Mouse (Mus musculus) ovary, postnatal 10 days (tissue): ENCODE measurements around the gene Tmem88b.
"Not testable (repeated sequence)": the region's sequence is repeated elsewhere in the genome, so short reads cannot be mapped to it uniquely, and the experiment has no call there.

Experiments used
- DNase-seq: peaks from one replicate; pipeline ENCODE4 v3.0.0; 2022; ENCODE audit warnings: low spot score

The Tmem88b gene

DNA sequence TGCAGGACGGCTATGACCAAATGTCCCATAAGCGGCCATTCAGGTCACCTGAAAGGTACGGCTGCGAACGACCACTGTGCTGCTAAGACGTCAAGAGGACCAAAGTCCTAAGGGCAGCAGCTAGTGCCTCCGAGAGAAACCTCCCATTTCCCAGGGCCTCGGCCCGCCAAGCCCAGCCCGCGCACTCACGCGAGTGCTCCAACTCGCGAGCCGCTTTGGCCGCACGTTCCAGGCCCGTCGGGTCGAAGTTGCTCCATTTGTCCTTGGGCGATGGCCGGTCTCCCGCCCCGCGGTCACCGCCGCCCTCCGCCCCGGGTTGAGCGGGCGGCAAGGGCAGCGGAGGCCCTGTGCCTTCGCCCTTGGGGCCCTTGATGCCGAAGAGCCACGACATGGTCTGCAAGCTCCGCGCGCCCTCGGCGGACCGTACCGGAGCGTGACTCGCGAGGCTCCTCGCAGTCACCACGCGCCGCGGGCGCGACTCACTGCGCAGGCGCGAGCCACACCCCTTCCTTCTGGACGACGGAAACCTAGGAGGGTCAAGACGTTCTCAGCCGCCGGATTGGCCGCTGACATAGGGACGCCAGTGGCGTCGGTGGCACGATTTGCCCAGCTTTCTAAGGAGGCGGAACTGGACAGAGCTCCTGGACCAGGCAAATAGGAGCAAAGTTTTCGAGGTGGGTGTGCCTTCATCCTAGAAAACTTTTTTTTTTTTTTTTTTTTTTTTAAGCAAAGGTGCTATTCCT, 24.9 kb downstream of the Tmem88b start, which contains the start of gene Atad3a:
Gene Atad3a, minus strand, starts transcription at position 481 of the 743 bp plus-strand sequence.
- peak; percentile 96 for DNase-seq

DNA sequence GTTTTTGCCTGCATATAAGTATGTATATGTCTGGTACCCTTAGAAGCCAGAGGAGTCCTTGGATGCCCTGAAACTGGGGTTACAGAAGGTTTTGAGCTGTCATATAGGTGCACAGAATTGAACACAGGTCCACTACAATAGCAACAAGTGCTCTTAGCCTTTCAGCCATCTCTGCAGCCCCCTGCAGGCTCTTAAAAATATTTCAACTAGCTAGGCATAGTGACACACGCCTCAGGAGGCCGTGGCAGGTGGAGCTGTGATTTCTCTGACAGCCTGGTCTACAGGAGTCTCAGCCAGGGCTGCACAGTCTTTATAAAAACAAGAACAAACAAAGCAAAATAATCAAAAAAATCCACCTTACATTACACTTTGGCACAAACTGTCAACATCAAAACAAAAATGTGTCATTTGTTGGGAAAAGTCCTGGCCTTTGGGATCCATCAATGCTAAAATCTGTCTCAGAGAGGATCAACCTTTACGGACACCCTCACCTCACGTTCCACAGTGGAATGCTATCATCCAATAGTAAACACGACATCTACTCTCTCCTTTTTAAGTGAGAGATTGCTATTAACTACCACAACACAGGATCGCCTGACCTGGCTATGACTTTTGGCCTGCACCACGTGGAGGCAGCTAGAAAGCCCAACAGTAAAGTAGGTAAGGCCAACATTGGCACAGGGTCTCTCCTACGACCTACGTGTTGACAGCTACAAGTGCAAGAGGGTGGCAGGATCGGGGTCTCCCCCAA, 25.6 kb downstream of the Tmem88b start:
- no peak for DNase-seq

DNA sequence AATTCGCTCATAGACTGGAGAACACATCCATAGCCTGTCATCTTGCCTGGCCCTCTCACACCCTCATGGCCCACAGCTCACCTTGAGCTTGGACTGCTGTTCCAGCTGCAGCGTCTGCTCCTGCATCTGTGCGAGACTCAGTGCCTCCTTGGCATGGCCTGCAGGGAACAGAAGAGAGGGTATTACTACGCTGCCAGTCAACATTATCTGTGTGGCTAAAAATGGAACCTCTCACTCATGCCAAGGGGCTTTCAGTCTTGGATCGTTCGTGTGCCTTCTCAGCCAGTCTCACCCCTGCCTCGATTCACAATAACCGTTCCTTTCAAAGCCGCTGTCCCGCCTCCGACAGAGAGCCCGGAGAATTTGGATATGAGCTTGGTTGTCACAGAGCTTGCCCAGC, 28.7 kb downstream of the Tmem88b start:
- no peak for DNase-seq

DNA sequence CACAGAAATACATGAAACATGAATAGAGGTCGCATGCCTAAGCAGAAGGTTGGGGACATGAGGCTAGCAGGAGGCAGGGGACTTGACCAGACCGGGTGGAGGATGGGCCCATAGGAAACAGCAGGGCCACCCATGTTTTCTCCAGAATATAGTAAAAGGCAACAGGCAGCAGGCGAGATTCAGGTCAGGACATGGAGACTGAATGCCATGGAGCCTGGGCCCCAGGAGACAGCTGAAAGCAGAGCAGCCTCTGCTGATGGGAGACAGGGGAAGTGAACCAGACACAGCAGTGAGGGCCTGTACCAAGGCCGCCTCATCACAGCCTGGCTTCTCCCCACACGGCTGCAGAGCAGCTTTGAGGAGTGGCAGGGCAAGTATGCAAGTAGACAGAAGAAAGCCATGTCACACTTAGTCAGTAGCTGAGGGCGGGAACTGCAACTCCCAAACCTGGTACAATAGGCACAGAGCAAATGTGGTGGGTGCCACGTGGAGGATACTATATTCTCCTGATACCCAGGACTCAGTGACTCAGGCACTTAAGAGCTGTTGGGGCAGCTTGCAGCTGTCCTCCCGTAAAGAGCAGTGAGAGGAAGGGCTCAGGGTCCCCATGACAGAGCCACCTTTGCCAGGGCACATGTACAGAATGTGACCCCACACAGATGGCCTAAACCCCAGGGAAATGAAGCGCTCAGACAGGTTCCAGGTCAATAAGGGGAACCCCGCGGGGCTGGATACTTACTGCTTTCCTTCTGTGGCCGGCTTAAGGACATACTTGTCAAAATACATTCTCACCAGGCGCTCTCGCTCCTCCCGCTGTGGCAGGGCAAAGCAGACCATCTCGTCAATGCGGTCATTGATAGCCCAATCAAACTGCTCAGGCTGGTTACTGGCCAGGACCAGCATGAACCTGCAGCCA, 38.8 kb downstream of the Tmem88b start:
- no peak for DNase-seq

DNA sequence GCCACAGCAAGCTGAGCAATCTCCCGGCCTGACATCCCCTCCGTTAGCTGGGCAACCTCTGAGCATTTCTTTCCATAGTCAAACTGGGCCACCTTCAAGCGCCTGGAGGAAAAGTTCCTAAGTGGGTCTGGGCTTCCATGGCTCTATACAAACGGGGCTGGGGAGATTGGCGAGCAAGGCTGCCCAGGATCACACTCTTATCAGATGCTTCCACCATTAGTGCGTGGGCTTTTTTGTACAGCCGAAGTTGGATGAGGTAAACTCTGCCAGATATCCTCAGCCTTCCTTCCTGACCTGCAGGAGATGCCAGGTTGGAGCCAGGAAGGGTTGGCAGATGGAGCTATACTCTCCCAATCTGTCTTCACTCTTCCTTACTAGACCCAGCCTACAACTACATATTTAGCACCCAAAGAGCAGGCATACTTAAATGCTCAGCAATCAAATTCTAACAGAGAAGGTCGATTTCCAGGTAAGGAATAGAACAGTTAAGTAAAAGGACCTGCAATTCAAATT, 39.6 kb downstream of the Tmem88b start:
- no peak for DNase-seq

DNA sequence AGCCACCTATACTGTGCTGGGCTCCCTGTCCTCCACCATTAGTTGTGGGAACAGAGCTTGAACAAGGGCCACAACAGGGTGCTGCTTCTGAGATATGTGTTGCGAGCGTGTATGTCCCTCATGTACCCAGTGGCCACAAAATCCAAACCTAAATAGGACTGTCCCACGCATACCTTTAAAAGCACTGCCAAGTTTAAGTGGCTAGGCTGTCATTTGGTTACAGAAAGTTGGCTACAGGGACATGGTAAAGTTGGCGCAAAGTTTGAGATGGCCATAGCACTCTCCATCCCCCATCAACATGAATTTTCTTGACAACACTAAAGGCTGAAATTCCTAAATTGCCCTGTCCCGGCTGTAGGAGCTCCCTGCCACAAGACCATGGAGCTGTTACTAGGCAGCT, 40.5 kb downstream of the Tmem88b start:
- no peak for DNase-seq

DNA sequence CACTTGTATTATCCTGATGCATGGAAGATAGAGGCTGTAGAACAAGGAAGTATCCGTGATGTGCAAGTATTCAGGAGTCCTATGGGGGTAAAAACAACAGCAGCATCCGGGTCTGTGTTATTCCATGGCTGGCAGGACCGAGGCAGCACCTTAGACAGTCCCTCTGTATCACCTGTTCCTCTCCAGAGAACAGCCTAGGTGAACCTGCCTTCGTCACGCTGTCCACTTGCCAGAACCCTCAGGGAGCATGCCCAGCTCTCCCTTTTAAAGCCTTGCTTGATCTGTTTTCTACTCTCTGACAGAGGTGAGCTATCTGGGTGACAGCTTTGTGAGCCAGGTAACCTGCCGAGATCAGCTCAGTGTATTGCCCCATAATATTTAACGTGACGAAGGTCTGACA, 41.2 kb downstream of the Tmem88b start:
- DNase-seq: no peak

DNA sequence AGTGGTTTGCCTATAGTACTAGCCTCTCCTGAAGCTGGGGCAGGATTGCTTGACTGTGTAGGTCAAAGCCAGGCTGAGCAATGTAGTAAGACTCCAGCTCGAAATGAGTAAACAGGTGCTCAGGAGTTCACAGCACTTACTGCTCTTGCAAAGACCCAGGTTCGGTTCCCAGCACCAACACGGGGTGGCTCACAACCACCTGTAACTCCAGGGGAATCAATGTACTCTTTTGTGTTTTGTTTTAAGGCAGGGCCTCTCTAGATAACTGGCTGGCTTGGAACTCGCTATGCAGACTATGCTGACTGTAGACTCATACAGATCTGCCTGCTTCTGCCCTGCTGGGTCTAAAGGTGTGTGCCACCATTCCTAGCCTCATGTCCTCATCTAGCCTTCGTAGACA, 43.0 kb downstream of the Tmem88b start:
- DNase-seq: no peak

DNA sequence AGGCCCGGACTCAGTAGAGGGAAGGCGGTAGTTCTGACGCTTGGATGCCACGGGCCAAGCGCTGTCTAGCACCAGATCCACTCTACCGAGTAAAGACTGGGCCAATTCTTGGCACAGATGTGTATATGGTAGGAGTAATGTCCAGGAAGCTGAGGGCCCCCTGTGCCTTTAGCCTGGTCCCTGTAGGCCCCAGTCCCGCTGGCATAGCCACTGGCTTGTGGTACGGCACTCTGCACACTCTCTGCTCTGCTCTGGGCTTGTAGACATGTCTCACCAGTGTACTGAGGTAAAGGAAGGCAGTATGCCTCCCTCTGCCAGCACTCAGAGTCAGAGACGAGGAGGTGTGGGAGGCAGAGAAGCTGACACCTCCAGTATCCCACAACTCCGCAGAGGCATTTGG, 45.0 kb downstream of the Tmem88b start:
- DNase-seq: not testable (repeated sequence)

DNA sequence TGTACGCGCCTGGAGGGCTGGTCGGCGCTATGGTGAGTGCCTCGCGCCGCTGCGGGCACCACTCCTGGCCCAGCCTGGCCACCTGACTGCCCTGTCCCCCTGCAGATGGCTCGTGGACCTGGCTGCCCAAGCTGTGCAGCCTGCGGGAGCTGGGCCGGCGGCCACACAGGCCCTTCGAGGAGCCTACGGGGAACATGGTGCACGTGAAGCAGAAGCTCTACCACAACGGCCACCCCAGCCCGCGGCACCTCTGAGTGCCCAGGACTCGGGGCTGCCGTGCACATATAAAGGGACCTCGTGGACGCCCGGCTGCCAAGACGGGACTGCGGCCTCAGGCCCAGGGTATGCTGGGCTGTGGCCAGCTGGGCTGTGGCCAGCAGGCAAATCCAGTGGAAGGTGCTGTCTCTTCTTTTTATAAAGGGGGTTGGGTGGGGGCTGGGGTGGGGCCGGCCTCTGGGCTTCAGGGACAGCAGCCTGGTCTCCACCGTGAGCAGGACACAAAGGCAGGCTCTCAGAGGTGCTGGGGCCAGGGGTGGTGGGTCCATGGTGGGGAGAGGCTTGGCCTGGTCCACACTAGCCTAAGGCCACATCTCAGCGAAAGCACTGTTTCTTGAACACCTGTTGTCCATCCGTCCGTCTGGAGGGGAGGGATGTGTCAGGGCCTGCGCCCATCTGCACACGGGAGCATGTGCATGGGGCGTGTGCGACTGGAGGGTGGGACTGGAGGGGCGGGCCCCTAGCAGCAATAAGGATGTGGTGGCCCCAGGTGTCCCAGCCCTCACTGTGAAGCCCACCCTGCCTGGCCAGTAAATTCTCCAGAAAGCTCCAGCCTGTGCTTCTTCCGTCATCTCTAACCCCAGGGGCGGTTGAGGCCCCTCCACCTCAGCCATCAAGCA, 45.7 kb downstream of the Tmem88b start:
- no peak for DNase-seq

DNA sequence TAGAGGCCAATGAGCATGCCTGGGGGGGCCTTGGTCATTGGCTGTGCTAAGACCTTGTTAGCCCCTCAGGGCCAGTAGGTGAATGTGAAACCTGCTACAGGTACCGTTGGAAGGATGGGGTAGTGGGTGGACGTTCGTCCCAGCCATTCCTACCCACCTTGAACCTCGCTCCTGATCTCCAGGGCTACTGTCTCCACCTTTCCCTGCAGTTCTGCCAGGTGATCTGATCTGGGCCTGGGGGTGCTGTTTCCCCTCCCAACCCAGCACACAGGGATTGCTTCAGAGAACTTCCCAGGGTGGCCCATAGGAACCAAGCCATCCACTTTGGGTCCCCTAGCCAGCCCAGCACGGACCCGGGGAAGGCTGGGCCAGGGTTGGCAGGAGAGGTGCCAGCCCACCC, 46.5 kb downstream of the Tmem88b start:
- DNase-seq: no peak

DNA sequence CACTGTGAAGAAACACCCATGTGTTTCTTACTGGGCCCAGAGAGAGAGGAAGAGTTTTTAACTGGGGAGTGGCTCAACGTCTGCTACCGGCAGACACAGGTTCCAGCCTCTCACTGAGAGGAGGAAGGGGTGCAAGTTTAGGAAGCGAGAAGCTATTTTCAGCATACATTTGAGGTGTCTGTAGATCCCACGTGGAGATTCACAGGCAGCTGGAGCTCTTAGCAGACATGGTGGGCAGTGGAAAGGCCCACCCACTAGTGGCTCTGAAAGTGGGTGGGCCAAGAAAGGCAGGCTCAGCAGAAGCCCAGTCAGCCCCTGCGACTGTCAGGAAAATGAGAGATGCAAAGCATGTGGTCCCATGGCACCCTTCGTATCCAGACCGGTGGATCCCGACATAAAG, 47.4 kb downstream of the Tmem88b start:
- DNase-seq: no peak

DNA sequence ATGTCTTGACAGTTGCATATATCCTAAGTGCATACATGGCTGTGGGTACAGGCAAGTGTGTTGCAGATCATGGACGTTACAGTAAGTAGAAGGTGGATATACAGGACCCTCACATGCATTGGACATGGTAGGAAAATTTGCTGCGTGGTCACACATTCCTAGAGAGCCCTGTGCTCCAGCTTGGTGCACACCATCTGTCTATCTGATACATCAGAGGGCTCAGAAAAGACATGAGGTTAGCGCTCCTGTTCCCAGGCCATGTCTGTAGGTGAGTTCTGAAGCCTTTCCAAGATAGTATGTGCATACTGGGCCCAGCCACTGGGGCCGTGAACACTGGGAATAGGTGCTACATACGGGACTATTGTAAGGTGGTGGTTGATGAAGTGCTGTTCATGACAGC, 49.3 kb downstream of the Tmem88b start:
- DNase-seq: no peak

DNA sequence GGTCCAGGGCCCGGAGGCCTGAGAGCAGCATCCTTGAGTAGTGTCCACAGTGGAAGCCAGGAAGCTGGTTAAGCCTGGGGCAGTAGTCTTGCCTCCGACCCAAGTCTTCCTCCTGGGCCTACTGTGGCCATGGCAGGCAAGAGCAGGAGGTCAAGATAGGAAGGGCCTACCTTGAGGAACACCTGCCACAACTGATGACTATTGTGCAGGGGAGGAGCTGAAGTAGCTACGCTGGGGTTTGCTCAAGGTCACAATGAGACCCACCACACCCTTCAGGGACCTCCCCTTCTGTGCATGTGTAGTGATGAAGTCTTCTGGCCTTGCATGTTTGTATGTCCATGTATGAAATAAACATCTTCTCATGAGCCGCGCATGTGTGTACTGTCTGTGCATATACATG, 49.9 kb downstream of the Tmem88b start:
- no peak for DNase-seq

DNA sequence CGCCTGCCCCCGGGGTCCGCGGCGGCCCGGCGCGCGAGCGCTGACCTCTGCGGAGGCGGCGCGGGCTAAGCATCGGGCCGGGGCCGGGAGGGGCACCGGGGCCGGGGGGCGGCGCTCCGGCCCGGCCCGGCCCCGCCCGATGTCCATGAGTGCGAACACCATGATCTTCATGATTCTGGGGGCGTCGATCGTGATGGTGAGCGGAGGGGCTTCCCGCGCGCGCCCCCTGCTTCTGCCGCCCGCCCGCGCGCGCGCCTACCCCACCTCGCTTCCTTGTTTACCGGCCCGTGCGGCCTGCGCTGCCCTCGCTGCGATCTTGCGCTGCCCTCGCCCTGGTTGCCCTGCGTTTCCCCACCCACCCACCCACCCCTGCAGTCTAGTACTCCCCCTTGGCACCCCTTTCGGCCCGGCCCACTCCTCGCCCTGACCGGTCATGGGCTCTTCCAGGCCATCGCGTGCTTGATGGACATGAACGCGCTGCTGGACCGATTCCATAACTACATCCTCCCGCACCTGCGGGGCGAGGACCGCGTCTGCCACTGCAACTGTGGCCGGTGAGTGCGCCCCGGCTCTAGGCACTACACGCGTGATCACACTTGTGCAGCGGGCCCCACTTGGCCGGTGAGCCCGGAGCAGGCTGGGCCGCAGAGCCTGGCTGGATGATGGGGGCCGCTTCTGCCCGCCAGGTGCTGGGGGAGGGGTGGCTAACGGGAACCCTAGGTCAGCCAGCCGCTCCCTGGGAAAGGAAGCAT, 50.5 kb downstream of the Tmem88b start:
- no peak for DNase-seq

DNA sequence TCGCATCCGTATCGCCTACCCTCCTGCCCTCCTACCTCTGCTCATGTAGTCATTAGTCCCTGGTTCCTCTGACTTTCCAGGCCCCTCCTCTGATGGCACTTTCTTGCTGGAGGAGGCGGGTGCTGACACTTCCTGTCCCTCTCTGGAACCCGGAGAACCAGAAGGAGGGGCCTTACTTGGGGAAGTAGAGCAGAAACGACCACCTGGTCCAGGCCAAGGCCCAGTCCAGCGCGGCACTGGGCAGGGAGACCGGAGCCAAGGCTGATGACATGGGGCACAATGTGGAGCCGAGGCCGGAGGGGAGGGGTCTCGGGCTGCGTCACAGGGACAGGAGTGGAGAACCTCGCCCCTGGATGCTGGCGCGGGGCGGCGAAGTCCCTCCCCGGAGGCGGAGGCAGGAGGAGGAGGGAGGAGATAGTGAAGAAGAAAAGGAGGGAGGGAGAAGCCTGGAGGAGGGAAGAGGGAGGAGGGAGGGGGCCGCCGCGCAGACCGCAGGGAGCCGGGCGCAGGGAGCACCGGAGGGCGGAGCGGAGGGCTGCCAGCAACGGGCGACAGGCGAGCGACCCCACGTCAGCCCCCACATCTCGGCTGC, 51.2 kb downstream of the Tmem88b start, which contains the start of gene Tmem240:
Gene Tmem240, plus strand, starts transcription at position 451 of the 592 bp plus-strand sequence.
- DNase-seq: peak; percentile 70

DNA sequence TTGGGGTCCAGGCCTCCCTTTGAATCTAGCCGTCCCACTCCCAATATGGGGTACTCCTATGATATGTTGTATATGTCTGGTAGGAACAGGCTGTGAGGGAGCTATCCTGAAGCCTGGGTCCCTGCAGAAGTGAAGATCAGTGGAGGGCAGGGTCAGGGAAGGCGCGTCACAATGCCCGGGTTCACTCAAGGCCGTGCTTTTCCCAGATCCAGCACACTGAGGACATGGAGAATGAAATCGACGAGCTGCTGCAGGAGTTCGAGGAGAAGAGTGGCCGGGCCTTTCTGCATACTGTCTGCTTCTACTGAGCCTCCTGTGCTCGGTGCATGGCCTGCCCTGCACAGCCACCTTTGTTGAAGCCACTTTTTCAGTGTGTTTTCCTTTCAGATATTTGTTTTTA, 52.4 kb downstream of the Tmem88b start:
- no peak for DNase-seq
